Mouse (Mus musculus) CD8-positive naive resting alpha-beta T cell, adult 57 days (primary cell): Measurements from ENCODE around the gene Hist1h1a. TPM values are rescaled to one million over a fixed set of nuclear protein-coding genes. Genes with fewer than 3 reads are reported as not detected.

ENCODE experiments used
- total RNA-seq: library from RNA; stranded (reverse); gene quantifications from one replicate; pipeline ENCODE4 v1.2.4, GENCODE M21; 2023

Gene Hist1h1a
- 23.5 TPM for total RNA-seq

GRCm38 (mm10) chr13:23763586-23764323, at the start of gene Hist1h1a:
TSS of gene Hist1h1a (plus strand) at chr13:23763666.

GRCm38 (mm10) chr13:23738677-23739068, 24.8 kb upstream of the Hist1h1a start, which contains the start of gene Hist1h1c:
TSS of gene Hist1h1c (plus strand) at chr13:23738808.

GRCm38 (mm10) chr13:23745381-23746161, 17.9 kb upstream of the Hist1h1a start, which contains the start of gene Hist1h3c:
TSS of gene Hist1h3c (minus strand) at chr13:23745602.

GRCm38 (mm10) chr13:23746201-23747080, 17.0 kb upstream of the Hist1h1a start, which contains the start of gene Hist1h2bb:
TSS of gene Hist1h2bb (plus strand) at chr13:23746734.

GRCm38 (mm10) chr13:23750839-23751477, 12.5 kb upstream of the Hist1h1a start, which contains the start of gene Hist1h2ab:
TSS of gene Hist1h2ab (plus strand) at chr13:23751126.

GRCm38 (mm10) chr13:23752067-23752741, 11.3 kb upstream of the Hist1h1a start, which contains the start of gene Hist1h3b:
TSS of gene Hist1h3b (plus strand) at chr13:23752267.

GRCm38 (mm10) chr13:23756790-23757189, 6.7 kb upstream of the Hist1h1a start, which contains the start of gene Hist1h4b:
TSS of gene Hist1h4b (plus strand) at chr13:23757013.

GRCm38 (mm10) chr13:23760972-23761864, 2.2 kb upstream of the Hist1h1a start, which contains the start of gene Hist1h4a:
TSS of gene Hist1h4a (minus strand) at chr13:23761230.

GRCm38 (mm10) chr13:23761871-23762821, 1.3 kb upstream of the Hist1h1a start, which contains the start of gene Hist1h3a:
TSS of gene Hist1h3a (minus strand) at chr13:23762386.

GRCm38 (mm10) chr13:23769613-23770012, 6.1 kb downstream of the Hist1h1a start, which contains the start of gene Trim38:
TSS of gene Trim38 (plus strand) at chr13:23769913.

GRCm38 (mm10) chr13:23806422-23807052, 43.1 kb downstream of the Hist1h1a start, which contains the start of gene Slc17a2:
TSS of gene Slc17a2 (plus strand) at chr13:23806993.

Other genes with a start within 250 kb of the Hist1h1a start
- 235 TPM for gene Hist1h4h, start 232.6 kb upstream of the Hist1h1a start, total RNA-seq
- gene Hist1h2af, start 229.8 kb upstream of the Hist1h1a start, total RNA-seq = 10.3 TPM
- gene Hist1h3g, start 228.2 kb upstream of the Hist1h1a start, total RNA-seq = 2.5 TPM
- gene Hist1h2bh, start 220.3 kb upstream of the Hist1h1a start, total RNA-seq = 3.6 TPM
- gene Hist1h3f, start 219.6 kb upstream of the Hist1h1a start, total RNA-seq = 57.2 TPM
- 35.5 TPM for gene Hist1h4f, start 212.0 kb upstream of the Hist1h1a start, total RNA-seq
- 8.0 TPM for gene Hist1h1d, start 210.4 kb upstream of the Hist1h1a start, total RNA-seq
- 113 TPM for gene Hist1h3e, start 201.3 kb upstream of the Hist1h1a start, total RNA-seq
- 10.3 TPM for gene Hist1h2ae, start 192.4 kb upstream of the Hist1h1a start, total RNA-seq
- gene Hist1h2bg, start 192.3 kb upstream of the Hist1h1a start, total RNA-seq = 137 TPM
- gene Hist1h2bf, start 189.5 kb upstream of the Hist1h1a start, total RNA-seq = 88.7 TPM
- gene Hist1h2ad, start 189.3 kb upstream of the Hist1h1a start, total RNA-seq = 2.5 TPM
- 2.8 TPM for gene Hist1h3d, start 187.9 kb upstream of the Hist1h1a start, total RNA-seq
- gene Hist1h4d, start 182.1 kb upstream of the Hist1h1a start, total RNA-seq = 122 TPM
- 14.7 TPM for gene Hist1h2be, start 142.5 kb upstream of the Hist1h1a start, total RNA-seq
- 187 TPM for gene Hist1h1e, start 141.1 kb upstream of the Hist1h1a start, total RNA-seq
- gene Hist1h2ac, start 79.7 kb upstream of the Hist1h1a start, total RNA-seq = 6.8 TPM
- 7.9 TPM for gene Hist1h2bc, start 79.5 kb upstream of the Hist1h1a start, total RNA-seq
- gene Hist1h1t, start 67.9 kb upstream of the Hist1h1a start, total RNA-seq = not detected
- gene Hist1h4c, start 65.2 kb upstream of the Hist1h1a start, total RNA-seq = 147 TPM
- gene Hfe, start 52.8 kb upstream of the Hist1h1a start, total RNA-seq = 2.7 TPM
- gene Hist1h1c, start 24.9 kb upstream of the Hist1h1a start, total RNA-seq = 839 TPM
- 4.1 TPM for gene Hist1h3c, start 18.1 kb upstream of the Hist1h1a start, total RNA-seq
- 15.1 TPM for gene Hist1h2bb, start 16.9 kb upstream of the Hist1h1a start, total RNA-seq
- 16.9 TPM for gene Hist1h2ab, start 12.5 kb upstream of the Hist1h1a start, total RNA-seq
- 17.1 TPM for gene Hist1h3b, start 11.4 kb upstream of the Hist1h1a start, total RNA-seq
- gene Hist1h4b, start 6.7 kb upstream of the Hist1h1a start, total RNA-seq = 49.5 TPM
- gene Hist1h4a, start 2.4 kb upstream of the Hist1h1a start, total RNA-seq = 122 TPM
- 170 TPM for gene Hist1h3a, start 1.3 kb upstream of the Hist1h1a start, total RNA-seq
- not detected for gene Trim38, start 6.2 kb downstream of the Hist1h1a start, total RNA-seq
- not detected for gene Slc17a2, start 43.3 kb downstream of the Hist1h1a start, total RNA-seq
- gene Slc17a3, start 75.8 kb downstream of the Hist1h1a start, total RNA-seq = not detected
- gene Slc17a1, start 104.1 kb downstream of the Hist1h1a start, total RNA-seq = not detected
- gene Slc17a4, start 151.3 kb downstream of the Hist1h1a start, total RNA-seq = not detected
- not detected for gene Hist1h2ba, start 170.5 kb downstream of the Hist1h1a start, total RNA-seq
- gene Hist1h2aa, start 170.8 kb downstream of the Hist1h1a start, total RNA-seq = not detected
- gene Scgn, start 227.5 kb downstream of the Hist1h1a start, total RNA-seq = not detected